Mouse (Mus musculus) macrophage (primary cell): ENCODE data around the gene Rorb. TPM values are rescaled to one million over a fixed set of nuclear protein-coding genes. Genes with fewer than 3 reads are reported as not detected.

Experiments
- H3K27ac ChIP-seq: fragments of 350-480 bp; formaldehyde crosslinking; 2 replicates; pipeline ENCODE4 v1.9.0; 2021
- H3K36me3 ChIP-seq: fragments of 350-480 bp; formaldehyde crosslinking; 2 replicates; pipeline ENCODE4 v1.9.0; 2021; ENCODE audit errors: inconsistent target
- H3K4me3 ChIP-seq: fragments of 350-480 bp; formaldehyde crosslinking; 2 replicates; pipeline ENCODE4 v1.9.0; 2021; ENCODE audit errors: inconsistent target
- H3K79me2 ChIP-seq: fragments of 350-480 bp; formaldehyde crosslinking; 2 replicates; pipeline ENCODE4 v1.9.0; 2021; ENCODE audit errors: inconsistent target
- WGBS: methylation state at CpG from one replicate; pipeline ENCODE4 v1.1.7; 2026; ENCODE audit warnings: inconsistent platforms; ENCODE audit not compliant: missing documents; 5-methylcytosine and 5-hydroxymethylcytosine counted together
- polyA plus RNA-seq: library from polyadenylated mRNA; stranded (reverse); fragments of 250-400 nt; gene quantifications from 3 replicates; pipeline ENCODE4 v1.2.4, GENCODE M21; 2018; ENCODE audit warnings: inconsistent platforms
- total RNA-seq, 78 experiments: library from RNA; depleted of rRNA; stranded (reverse); fragments of 250-400 nt; gene quantifications; 1 replicate in 9 of 78; 2 replicates in 24 of 78; 3 replicates in 43 of 78; 4 replicates in 2 of 78; pipeline ENCODE4 v1.2.4; 2018; ENCODE audit warnings: inconsistent platforms in 56 of 78

Rorb gene
- not detected for total RNA-seq (2018; cell fraction: chromatin; rRNA removed)
- not detected for total RNA-seq (2018; cell fraction: cytosol; rRNA removed)
- not detected for total RNA-seq (2018; cell fraction: nucleus; rRNA removed)
- polyA plus RNA-seq = not detected in 3 replicates

DNA sequence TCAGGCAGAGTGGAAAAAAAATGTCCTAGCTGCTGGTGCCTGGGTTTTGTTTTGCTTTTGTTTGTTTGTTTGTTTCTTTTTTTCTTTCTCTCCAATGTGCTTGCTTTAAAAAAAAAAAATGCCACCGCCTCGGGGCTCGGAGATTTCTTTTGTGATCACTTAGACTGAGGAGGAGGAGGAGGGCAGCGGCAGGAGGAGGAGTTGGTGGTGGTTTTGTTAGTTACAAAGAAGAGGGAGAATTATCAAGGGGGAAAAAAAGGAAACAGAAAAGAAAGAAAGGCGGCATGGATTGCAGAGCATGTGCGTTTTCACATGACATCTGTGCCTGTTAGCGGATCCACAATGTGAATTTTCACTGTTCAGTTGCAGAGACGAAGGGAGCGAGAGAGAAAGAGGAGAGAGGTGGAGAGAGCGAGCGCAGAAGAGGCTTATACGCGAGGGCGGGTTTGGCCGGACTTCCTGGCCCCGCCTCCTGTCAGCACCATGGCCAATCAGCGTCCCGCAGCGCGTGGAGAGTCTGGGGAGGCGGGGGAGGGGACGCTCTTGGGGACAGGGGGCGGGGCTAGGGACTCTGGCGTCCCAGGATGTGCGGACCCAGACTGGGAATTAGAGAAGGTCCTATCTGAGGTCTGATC lies at the start of gene Rorb:
Gene Rorb, minus strand, starts transcription at position 404 of the 635 bp plus-strand sequence.
- WGBS = 2% methylated on average over 25 of the region's 25 CpGs
- Histone ChIP-seq H3K36me3 (no peaks in the 10 kb centered on the region), H3K4me3 (peak within 1 kb of the TSS; percentile 2; the same call in 1 of the 2 replicates), H3K79me2 (no peaks in the 10 kb centered on the region), H3K27ac (no peak within 1 kb of the TSS)

DNA sequence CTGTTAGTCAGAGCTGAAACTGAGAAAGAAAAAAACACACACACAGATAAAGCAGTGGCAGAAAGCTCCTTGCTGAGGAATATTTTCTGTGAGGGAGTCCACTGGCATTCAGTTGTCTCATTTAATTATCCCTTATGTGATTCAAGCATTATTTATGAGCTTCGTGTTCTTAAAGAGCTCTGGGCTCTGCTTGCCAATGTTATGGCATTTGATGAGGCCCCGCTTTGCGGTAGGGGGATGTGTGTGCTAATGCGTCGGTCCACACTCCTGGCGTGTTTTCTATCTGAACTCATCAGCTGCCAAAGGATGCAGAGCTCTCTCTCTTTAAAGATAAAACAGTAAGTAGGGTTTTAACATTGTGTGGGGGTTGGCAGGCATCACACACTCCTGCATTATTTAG lies 37.9 kb upstream of the Rorb start:
- H3K79me2 ChIP-seq = no peaks in the 10 kb centered on the region
- no peak overlapping the region for H3K27ac ChIP-seq
- no peaks in the 10 kb centered on the region for H3K36me3 ChIP-seq
- 87% methylated on average over 6 of the region's 6 CpGs for WGBS
- H3K4me3 ChIP-seq = no peak overlapping the region

DNA sequence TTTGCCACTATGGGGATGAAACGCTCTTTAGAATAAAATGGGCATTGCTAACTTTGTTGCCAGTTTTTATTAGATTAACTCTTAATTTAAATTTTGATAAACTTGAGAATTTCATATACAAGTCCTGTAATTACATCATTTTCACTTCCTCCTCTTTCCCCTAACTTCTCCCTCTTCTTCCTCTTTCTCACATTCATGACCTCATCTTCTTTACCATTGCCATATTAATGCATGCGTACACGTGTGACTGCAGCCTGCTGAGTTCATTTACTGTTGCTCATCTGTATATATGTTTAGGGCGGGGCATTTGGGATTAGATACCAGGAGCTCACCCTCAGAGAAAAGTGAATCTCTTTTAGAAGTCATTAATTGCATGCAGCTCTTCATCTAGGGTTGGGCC lies 33.5 kb upstream of the Rorb start:
- H3K36me3 ChIP-seq = no peaks in the 10 kb centered on the region
- H3K27ac ChIP-seq = no peak overlapping the region
- 68% methylated on average over 4 of the region's 4 CpGs for WGBS
- no peaks in the 10 kb centered on the region for H3K79me2 ChIP-seq
- no peak overlapping the region for H3K4me3 ChIP-seq

DNA sequence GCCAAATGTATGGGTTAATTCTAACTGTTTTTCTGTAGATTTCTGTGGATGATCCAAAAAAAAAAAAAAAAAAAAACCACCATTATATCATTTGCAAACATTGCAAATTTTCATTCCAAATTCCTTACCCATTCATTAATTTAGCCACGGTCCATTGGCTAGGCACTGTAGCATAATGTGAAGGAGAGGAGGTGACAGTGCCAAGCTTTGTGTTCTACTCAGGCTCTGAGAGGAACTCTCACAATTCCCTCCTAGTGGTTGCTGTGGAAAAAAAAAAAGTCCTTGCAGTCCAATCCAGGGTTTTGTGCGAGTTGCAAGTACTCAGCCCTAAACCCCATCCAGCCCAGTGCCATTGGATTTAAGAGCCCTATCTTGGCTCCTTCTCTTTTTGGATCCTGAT lies 25.9 kb upstream of the Rorb start:
- Histone ChIP-seq H3K36me3 (no peaks in the 10 kb centered on the region), H3K4me3 (no peak overlapping the region), H3K27ac (no peak overlapping the region), H3K79me2 (no peaks in the 10 kb centered on the region)
- 85% methylated on average over 2 of the region's 2 CpGs for WGBS

DNA sequence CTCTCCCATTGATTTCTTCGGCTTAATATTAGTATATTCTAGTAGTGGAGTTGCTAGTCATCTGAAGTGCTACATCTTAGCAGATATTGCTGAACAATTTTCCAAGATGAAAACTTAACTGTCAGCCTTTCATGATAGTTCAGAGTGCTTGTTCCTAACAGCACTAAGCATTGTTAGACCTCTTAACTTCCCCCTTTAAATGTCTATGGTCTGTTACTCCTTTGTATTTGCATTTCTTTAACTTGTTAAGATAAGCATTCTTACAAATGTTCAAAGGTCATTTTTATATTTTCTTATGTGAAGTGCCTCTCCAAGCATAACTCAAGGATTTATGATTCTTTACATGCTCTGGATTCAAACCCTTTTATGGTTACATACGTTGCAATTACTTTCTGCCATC lies 24.8 kb upstream of the Rorb start:
- H3K27ac ChIP-seq = no peak overlapping the region
- WGBS = 79% methylated on average over 2 of the region's 2 CpGs
- no peaks in the 10 kb centered on the region for H3K36me3 ChIP-seq
- H3K4me3 ChIP-seq = no peak overlapping the region
- H3K79me2 ChIP-seq = no peaks in the 10 kb centered on the region

DNA sequence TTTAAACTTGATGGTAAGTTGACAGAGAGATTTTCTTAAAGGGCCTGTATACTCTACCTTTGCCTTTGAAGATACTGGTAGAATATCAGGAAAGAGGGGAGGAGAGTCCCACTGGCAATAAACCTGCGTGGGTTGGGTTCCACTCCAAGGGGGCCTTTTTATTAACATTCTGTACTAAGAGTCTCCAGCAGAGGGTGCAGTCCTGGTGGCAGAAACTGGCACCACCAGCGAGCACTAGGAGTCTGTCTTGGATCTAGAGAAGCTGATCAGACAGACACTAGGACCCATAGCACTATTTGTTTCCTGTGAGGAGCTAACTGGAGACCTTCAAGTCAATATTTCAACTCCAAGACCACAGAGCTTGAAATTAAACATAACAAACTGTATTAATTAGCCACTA lies 11.3 kb upstream of the Rorb start:
- Histone ChIP-seq H3K4me3 (no peak overlapping the region), H3K79me2 (no peaks in the 10 kb centered on the region), H3K36me3 (no peaks in the 10 kb centered on the region), H3K27ac (no peak overlapping the region)
- WGBS = 25% methylated on average over 2 of the region's 2 CpGs

DNA sequence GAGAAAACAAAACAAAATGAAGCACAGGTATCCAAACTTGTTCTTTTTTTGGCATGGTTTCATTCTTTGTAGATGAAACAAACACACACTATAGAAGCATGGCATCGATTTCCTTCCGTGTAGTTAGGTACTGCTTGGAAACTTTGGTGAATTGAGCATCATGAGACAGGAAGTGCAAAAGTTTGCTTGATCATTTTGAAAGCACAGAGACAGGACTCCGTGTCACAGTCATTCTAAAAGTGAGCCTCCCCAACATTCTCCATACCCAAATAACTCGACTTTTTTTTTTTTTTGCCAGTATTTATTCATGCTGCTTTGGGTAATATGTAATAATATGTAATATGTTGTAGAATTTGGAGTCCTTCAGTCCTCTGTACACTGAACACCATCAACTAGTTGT lies 1.2 kb upstream of the Rorb start:
- H3K27ac ChIP-seq = no peak overlapping the region
- 55% methylated on average over 4 of the region's 4 CpGs for WGBS
- H3K4me3 ChIP-seq = no peak overlapping the region
- H3K36me3 ChIP-seq = no peaks in the 10 kb centered on the region
- H3K79me2 ChIP-seq = no peaks in the 10 kb centered on the region

DNA sequence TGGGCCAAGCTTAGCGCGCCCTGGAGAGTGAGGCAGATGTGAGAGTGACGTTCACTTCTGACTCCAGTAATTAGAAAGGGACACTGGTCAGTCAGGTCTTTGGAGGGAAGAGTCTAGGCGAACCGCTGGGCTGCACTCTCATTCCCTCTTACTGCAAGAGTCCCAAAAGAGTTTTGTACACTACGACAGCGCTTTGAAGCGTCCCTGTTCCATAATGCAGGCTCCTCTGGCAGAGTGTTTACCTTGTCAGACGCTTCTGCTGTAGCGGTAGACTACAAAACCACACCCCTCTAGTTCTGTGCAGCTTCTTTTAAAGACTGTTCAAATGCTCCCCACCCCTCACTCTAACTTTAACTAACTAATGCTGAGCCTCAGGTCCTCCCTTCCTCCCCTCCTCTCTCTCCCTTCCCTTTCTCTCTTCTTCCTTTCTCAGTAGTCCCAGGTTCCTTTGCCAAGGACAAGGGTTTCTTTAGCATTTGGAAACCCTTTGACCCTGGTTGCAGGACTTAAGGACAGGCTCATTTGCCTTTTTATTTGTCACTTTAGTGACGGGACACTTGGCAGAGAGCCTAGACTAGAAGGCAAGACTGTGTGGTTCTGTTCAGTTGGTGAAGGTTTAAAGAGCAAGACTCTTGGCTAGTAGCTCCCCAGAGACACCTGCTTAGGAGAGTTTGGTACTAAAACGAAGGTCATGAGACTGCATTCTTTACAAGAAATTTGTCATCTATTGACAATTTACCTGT lies 603 bp upstream of the Rorb start:
- WGBS = 6% methylated on average over 12 of the region's 12 CpGs
- Histone ChIP-seq H3K27ac (no peak overlapping the region), H3K79me2 (no peaks in the 10 kb centered on the region), H3K4me3 (no peak overlapping the region), H3K36me3 (no peaks in the 10 kb centered on the region)

DNA sequence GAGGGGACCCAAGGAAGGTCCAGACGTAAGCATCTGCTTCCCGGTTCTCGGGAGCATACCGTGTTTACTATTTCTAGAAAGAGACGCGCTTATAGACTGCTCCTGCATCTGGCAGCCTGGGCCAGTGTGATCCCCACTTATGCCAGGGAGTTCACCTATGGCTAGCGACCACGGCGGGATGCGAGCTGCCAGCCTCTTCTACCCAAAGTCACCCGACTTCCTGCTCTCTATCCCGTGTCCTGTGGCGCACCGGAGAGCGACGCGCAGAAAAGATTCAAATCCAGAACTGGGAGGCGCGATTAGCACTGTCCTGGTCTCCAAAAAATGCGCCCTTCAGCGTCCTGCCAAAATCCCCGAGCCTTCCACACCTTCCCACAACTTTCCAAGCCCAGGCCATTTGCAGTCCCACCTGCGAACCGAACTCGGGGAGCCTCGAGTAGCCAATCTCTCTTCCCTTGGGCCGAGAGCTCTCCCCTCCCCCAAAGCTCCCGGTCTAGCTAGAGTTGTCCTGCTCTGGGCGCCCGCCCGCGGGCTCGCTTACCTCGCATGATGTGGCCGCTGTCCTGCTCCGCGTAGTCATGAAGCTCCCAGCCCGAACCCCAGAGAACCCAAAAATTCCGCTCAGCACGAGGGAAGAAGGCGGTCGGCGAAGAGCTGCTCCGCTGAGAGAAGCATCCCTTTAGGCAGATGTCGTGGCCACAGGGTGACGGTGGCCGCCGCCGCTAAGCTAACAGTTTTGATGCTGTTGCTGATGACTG lies 806 bp downstream of the Rorb start:
- Histone ChIP-seq H3K79me2 (no peaks in the 10 kb centered on the region), H3K36me3 (no peaks in the 10 kb centered on the region), H3K4me3 (no peak overlapping the region), H3K27ac (no peak overlapping the region)
- WGBS = 3% methylated on average over 49 of the region's 49 CpGs

DNA sequence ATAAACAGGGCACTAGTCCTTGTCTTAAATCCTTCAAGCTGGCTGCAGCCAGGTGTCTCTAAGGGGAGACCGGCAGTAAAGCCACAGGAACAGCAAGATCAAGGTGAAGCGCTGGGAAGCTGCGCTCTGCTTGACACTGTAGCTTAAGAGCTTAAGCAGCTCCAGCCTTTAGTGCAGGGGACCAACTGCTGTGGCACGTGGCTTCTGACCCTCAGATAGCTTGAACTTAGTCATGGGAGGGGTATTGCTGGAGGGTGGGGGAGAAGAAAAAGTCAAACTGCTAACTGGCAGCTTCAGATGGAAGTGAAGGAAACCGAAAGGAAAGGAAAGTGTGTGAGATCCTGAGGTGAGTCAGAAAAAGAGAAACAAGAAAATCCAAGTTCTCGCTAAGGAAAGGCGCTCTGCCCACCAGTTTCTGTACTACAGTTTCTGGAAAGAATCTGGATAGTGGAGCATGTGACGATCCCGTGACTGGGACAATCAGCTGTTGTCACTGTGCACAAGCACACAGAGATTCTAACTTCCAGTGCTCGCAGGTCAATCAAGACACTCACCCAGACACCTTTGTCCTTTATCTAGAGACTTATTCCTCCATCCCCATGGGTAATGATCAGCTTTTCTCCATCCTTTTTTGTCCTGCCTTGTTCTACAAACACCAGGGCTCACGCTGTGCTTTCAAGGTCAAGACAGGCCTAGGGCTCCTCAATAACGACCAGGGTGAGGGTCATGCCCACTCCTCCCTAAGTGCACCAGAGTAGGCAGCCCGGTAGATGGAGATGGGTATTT lies 2.2 kb downstream of the Rorb start:
- H3K4me3 ChIP-seq = no peak overlapping the region
- no peak overlapping the region for H3K27ac ChIP-seq
- H3K79me2 ChIP-seq = no peaks in the 10 kb centered on the region
- 39% methylated on average over 13 of the region's 13 CpGs for WGBS
- H3K36me3 ChIP-seq = no peaks in the 10 kb centered on the region

DNA sequence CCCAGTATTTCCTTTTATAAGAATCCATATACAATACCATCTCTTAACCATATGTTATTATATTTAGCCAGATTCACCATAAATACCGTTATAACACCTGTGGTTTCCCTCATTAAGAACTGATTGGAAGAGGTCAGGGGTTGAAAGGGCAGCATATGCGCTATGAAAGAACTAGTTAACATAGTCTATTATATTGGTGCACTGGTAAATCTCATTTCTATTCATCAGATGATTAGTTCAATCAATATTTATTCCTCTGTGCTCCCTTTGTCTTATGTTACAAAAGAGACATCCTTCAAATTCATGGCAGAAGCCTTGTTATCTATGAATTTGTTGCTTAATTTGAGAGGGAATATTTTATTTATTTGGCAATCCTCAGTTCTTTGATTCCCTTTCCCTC lies 6.4 kb downstream of the Rorb start:
- H3K27ac ChIP-seq = no peak overlapping the region
- WGBS = 100% methylated on average over 1 of the region's 2 CpGs
- no peaks in the 10 kb centered on the region for H3K36me3 ChIP-seq
- H3K79me2 ChIP-seq = no peaks in the 10 kb centered on the region
- H3K4me3 ChIP-seq = no peak overlapping the region

DNA sequence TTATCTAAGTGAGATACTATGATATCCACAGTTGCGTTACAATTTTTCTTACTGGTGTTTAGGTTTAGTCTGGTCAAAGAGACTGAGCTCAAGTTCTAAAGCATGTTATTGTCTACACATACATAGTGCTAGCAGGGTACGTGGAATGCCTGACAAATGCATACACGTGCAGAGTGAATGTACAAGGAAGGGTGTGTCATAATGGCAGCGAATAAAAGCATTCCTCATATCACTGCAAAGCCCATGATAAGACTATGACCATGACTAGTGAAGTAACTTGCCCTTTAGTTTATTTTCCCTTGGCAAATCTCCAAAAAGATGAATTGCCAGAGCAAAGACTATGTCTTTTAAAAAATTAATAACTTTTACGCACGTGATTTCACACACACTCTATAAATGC lies 13.8 kb downstream of the Rorb start:
- no peak overlapping the region for H3K4me3 ChIP-seq
- 91% methylated on average over 6 of the region's 6 CpGs for WGBS
- H3K27ac ChIP-seq = no peak overlapping the region
- no peaks in the 10 kb centered on the region for H3K79me2 ChIP-seq
- H3K36me3 ChIP-seq = no peaks in the 10 kb centered on the region

DNA sequence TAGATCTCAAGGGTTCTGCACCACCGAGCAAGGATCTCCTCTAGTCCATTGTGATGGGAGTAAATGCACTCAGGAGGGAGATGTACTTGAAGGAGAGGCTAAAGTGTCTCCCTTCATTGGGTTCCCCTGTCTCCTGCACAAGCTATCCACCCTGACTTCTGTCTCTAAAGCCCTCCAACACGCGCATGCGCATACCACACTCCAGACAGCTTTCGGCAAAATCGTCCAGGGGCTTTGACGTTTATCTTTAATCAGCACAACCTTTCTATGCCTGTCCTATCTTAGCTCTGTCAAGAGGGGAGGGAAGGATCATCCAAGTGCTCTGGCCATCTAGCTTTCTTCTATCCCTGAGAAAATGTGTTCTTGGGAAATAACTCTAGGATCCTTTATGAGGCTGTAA lies 21.6 kb downstream of the Rorb start:
- WGBS = 92% methylated on average over 7 of the region's 7 CpGs
- H3K36me3 ChIP-seq = no peaks in the 10 kb centered on the region
- no peak overlapping the region for H3K27ac ChIP-seq
- no peak overlapping the region for H3K4me3 ChIP-seq
- no peaks in the 10 kb centered on the region for H3K79me2 ChIP-seq

DNA sequence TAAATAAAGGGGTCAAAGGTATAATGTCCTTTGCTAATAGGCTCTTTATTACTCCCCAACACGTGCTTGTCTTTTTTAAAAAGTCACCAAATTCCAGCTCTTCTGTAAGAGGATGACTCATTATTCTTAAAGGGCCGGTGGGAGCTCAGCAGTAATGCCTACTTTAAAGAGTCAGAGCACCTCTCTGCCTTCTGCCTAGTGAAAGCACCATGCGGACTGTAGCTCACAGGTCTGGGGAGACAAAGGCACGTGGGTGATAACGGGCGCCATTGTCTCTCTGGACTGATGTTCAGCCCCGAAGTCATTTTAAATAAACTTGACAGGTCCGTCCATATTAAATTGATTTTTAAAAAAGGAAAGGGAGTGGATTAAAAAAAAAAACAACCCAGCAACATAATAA lies 33.1 kb downstream of the Rorb start:
- 80% methylated on average over 8 of the region's 8 CpGs for WGBS
- no peaks in the 10 kb centered on the region for H3K79me2 ChIP-seq
- no peaks in the 10 kb centered on the region for H3K36me3 ChIP-seq
- H3K27ac ChIP-seq = no peak overlapping the region
- H3K4me3 ChIP-seq = no peak overlapping the region
